ENCODE assay signal across 9 mouse cellular contexts in genomic region chr16:30788944-30789781, GRCm38 (mm10).
DNase-seq lines count a peak whose midpoint lies in the region; ATAC-seq lines count a peak whose summit lies in the region.
"Had no signal": no experiment of that assay in that cellular context is flagged by ENCODE, and none has a peak within 500 bp of the region (broad histone marks: within the 10 kb centered on the region; RNA-seq: fewer than 3 reads in every experiment).

No protein-coding gene starts in this region.

- DNase-seq in intestine, embryonic 14.5 days (ENCODE audit: low spot score): peak; percentile 49
- DNase-seq in embryonic facial prominence, embryonic 10.5 days (ENCODE audit: low spot score): no peak
- DNase-seq in ovary, postnatal 36 days (ENCODE audit: low spot score): no peak
- DNase-seq in urinary bladder, adult 18-20 months (ENCODE audit: low spot score in 2 of 2): no peak
- no peak for DNase-seq in frontal cortex, postnatal 14 days (ENCODE audit: low spot score in 2 of 2)

- H3K9me3 ChIP-seq in intestine, embryonic 14.5 days (ENCODE audit: control insufficient read depth, low read length): no peaks in the 10 kb centered on the region
- no peaks in the 10 kb centered on the region for H3K9me3 ChIP-seq in intestine, embryonic 15.5 days
- no peaks in the 10 kb centered on the region for H3K9me3 ChIP-seq in embryonic facial prominence, embryonic 10.5 days
- H3K9me3 ChIP-seq: forebrain, embryonic 13.5 days had no signal

- H3K4me2 ChIP-seq in intestine, embryonic 14.5 days (ENCODE audit: low read length): no peak overlapping the region
- H3K4me2 ChIP-seq in intestine, embryonic 15.5 days (replicated peaks): no peak overlapping the region
- H3K4me2 ChIP-seq: forebrain, embryonic 13.5 days had no signal

- 78% methylated on average over 15 of the region's 15 CpGs for WGBS in intestine, embryonic 14.5 days
- WGBS in intestine, embryonic 15.5 days: 81% methylated on average over 15 of the region's 15 CpGs
- 90% methylated on average over 15 of the region's 15 CpGs for WGBS in embryonic facial prominence, embryonic 10.5 days

- H3K4me1 ChIP-seq in intestine, embryonic 14.5 days (replicated peaks; ENCODE audit: control insufficient read depth, insufficient read depth, low read length): peaks cover 25% of the 10 kb centered on the region
- peaks cover 34% of the 10 kb centered on the region for H3K4me1 ChIP-seq in intestine, embryonic 15.5 days (replicated peaks)
- peaks cover 28% of the 10 kb centered on the region for H3K4me1 ChIP-seq in embryonic facial prominence, embryonic 10.5 days

- no peak for ATAC-seq in intestine, embryonic 14.5 days (replicated peaks; ENCODE audit: low FRiP score, low TSS enrichment, low read depth)
- no peak for ATAC-seq in intestine, embryonic 15.5 days
- peak; percentile 67 for ATAC-seq in inflammation-experienced regulatory T-cells, adult 6 months
- peak; percentile 60 for ATAC-seq in megakaryocyte, adult 5-6 weeks (ENCODE audit: poor library complexity, severe bottlenecking)
- ATAC-seq: forebrain, embryonic 13.5 days had no signal

- no peak overlapping the region for H3K4me3 ChIP-seq in intestine, embryonic 14.5 days (ENCODE audit: low read depth, low read length)
- no peak overlapping the region for H3K4me3 ChIP-seq in intestine, embryonic 15.5 days (replicated peaks)
- no peak overlapping the region for H3K4me3 ChIP-seq in embryonic facial prominence, embryonic 10.5 days
- H3K4me3 ChIP-seq: forebrain, embryonic 13.5 days had no signal

- H3K9ac ChIP-seq in intestine, embryonic 14.5 days (ENCODE audit: low read length): no peak overlapping the region
- no peak overlapping the region for H3K9ac ChIP-seq in intestine, embryonic 15.5 days
- H3K9ac ChIP-seq: forebrain, embryonic 13.5 days had no signal

- H3K27ac ChIP-seq in intestine, embryonic 14.5 days (ENCODE audit: low read depth): 0 out of 2 replicates have a peak overlapping the region, but pooled peaks have one; percentile 79
- no peak overlapping the region for H3K27ac ChIP-seq in intestine, embryonic 15.5 days
- peak overlapping the region; percentile 5; the same call in 1 of the 2 replicates for H3K27ac ChIP-seq in embryonic facial prominence, embryonic 10.5 days (replicated peaks)
- H3K27ac ChIP-seq: forebrain, embryonic 13.5 days had no signal

- no peaks in the 10 kb centered on the region for H3K36me3 ChIP-seq in intestine, embryonic 14.5 days (ENCODE audit: control insufficient read depth, insufficient read depth, low read length)
- no peaks in the 10 kb centered on the region for H3K36me3 ChIP-seq in intestine, embryonic 15.5 days
- H3K36me3 ChIP-seq in embryonic facial prominence, embryonic 10.5 days (replicated peaks): no peaks in the 10 kb centered on the region

- H3K27me3 ChIP-seq in intestine, embryonic 14.5 days (replicated peaks; ENCODE audit: control insufficient read depth, insufficient read depth, low read length): no peaks in the 10 kb centered on the region
- H3K27me3 ChIP-seq in intestine, embryonic 15.5 days (replicated peaks): no peaks in the 10 kb centered on the region
- H3K27me3 ChIP-seq in embryonic facial prominence, embryonic 10.5 days (replicated peaks; ENCODE audit: low read depth, poor library complexity, severe bottlenecking): no peaks in the 10 kb centered on the region
- H3K27me3 ChIP-seq: forebrain, embryonic 13.5 days had no signal

Comparison
In these comparisons a context has a peak if more than half of its experiments do, and no peak if none do; other contexts are left out.
1. ATAC-seq: peak in inflammation-experienced regulatory T-cells, adult 6 months (single experiment) and megakaryocyte, adult 5-6 weeks (single experiment); none in intestine, embryonic 14.5 days (single experiment) and intestine, embryonic 15.5 days (single experiment).